Mouse (Mus musculus): ENCODE measurements around the gene Trmt1. TPM values are rescaled to one million over a fixed set of nuclear protein-coding genes. Genes with fewer than 3 reads are reported as not detected.

Gene Trmt1
- 100 to 1,000 TPM in 1 of 2 experiments, 10 to 100 TPM in 1; 95.2 to 115 TPM for total RNA-seq (2021)

DNA sequence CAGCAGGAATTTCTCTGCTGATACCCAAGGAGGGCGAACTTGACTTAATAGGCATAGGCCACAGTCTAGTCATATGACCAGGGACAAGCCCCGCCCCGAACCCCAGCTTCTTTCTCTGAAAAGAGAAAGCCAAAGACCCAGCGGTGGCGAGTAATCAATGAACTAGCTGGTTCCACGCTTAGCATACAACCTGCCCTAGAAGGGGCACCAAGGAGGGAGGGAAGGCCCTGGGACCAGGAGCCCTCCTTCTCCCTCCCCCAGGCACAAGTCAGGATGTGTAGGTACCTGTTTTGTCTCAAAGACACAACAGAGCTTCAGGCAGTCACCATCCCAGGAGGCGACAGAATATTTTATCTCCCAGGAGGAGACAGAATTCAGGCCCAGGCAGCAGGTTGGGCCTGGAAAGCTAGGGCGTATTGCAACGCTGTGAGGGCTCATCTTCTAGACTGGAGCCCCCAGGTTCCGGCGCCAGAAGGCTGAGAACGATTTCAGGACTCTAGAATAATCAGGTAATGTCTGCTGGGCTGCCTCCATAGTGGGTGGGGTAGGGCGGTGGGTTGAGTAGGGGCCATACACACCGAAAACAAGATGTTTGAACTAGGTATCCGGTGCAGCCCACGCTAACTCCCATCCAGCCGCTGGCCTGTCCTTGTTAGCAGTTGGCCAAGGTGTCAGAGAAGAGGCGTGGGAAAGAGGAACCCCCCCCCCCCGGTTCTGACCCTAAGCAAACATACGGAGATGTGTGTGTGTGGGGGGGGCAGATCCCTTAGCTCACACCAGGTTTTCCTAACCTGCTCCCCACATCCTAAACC is at the start of gene Trmt1:
TSS of gene Trmt1 (plus strand) at position 117 of the 812 bp plus-strand sequence.
- DNase-seq = no peak

DNA sequence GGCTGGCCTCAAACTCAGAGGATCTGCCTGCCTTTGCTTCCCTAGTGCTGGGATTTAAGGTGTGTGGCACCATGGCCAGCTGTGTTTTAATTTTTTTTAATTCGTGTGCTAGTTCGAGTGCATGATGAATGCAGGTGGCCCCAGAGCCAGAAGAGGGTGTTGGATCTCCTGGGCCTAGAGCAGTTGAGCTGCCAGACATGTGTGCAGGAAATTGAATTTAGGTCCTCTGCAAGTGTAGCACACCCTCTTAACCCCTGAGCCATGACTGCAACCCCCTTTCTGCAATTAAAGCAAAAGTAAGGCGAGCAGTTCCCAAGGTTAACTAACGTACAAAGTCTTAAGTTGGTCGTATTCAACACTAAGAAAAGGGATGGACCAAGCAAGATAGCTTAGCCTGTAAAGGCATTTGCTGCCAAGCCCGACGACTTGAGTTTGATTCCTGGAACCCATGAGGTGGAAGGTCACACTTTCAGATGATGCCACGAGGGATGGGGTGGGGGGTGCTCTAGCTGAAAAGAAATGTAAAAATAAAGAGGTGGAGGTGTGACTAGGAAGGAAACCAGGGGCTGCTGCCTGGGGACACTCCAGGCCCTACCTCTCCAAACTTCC is 48.1 kb upstream of the Trmt1 start:
- DNase-seq = no peak

DNA sequence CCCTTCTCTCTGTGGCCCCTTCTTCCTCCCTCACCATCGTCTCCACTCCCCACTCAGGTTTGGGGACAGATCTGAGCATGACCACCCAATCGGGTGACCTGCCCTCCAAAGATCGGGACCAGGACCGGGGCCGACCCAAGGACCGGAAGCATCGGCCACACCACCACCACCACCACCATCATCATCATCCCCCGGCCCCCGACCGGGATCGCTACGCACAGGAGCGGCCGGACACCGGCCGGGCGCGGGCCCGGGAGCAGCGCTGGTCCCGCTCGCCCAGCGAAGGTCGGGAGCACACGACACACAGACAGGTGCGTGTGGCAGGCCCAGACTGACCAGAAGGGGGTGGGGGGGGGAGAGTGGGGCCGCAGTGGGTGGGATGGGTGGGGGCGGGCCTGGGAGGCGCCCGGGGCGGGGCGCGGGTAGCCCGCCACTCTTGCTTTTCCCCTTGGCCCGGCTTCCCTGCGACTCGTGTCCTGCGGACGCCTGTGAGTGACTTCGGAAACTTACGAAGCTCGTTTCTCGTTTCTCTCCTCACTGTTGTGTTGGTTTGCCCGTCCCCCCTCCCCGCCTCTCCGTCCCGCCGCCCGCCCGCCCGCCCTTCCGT is 47.4 kb upstream of the Trmt1 start:
- no peak for DNase-seq

DNA sequence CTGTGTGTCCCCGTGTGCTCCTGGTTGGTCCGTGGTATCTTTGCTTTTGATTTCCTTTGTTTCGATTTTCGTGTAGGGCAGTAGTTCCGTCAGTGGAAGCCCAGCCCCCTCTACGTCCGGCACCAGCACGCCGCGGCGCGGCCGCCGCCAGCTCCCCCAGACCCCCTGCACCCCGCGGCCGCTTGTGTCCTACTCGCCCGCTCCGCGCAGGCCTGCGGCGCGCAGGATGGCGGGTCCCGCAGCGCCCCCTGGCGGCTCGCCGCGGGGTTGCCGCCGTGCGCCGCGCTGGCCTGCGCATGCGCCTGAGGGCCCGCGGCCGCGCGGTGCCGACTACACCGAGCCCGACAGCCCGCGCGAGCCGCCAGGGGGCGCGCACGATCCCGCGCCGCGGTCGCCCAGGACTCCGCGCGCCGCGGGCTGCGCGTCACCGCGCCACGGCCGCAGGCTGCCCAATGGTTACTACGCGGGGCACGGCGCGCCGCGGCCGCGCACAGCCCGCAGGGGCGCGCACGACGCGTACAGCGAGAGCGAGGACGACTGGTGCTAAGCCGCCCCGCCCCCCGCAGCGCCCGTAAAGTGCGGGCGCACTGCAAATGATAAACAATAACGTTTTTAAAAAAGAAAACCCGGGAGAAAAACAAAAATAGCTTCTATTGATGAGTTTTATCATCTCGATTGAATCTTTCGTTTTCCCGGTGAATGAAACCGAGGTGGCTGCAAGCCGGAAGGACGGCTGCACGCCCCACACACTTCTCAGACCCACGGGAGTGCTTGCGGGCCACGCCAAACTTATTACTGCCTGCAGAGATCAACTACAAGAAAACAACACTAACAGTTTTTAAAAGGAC is 46.7 kb upstream of the Trmt1 start:
- DNase-seq = peak; percentile 93

DNA sequence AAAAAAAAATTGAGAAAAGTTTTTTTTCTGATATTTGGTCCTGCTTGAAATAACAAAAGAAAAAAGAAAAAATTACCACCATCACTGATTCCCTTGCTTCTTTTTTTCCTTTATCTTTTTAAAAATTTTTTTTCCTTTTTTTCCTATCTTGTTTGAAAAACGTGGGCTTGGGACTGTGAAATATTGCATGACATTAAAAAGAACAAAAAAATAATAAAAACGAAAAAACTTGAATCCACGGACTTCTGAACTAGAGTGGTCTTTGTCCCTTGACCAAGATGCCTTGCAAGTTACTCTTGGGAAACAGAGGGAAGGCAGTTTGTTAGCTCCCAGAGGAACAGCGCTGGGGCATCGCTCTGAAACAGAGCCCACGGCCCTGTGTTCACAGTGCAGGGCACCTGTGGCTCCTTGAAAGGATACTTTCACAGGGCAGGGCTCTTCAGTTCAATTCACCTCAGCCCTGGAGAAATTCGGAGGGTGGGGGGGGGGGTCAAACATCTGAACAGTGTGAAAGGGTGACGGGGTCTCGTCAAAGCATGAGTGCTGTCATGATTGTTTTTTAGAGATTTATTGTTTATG is 46.0 kb upstream of the Trmt1 start:
- DNase-seq = no peak

DNA sequence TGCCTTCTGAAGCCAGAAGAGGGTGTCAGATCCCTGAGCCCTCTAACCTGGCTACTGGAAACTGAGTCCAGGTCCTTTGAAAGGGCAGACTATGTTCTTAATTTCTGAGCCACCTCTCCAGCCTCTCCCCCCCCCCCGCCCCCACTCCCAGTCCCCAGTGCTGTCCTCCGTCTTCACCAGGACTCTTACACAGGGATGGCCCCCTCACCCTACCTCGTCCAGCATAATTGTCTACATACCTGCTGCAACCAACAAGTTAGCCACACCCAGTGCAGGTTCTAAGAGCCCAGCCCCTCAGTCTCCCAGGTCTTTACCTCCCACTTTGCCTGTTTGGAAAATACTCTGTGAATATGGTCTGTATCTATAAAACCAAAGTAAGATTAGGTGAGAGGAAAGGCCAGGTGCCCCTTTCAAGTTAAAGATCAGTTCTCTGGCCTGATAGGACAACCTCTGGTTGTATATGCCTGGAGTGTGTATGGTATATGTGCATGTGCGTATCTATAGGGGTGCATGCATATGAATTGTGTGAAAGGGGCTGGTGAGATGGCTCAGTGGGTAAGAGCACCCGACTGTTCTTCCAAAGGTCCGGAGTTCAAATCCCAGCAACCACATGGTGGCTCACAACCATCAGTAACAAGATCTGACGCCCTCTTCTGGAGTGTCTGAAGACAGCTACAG is 45.4 kb upstream of the Trmt1 start:
- DNase-seq = no peak

DNA sequence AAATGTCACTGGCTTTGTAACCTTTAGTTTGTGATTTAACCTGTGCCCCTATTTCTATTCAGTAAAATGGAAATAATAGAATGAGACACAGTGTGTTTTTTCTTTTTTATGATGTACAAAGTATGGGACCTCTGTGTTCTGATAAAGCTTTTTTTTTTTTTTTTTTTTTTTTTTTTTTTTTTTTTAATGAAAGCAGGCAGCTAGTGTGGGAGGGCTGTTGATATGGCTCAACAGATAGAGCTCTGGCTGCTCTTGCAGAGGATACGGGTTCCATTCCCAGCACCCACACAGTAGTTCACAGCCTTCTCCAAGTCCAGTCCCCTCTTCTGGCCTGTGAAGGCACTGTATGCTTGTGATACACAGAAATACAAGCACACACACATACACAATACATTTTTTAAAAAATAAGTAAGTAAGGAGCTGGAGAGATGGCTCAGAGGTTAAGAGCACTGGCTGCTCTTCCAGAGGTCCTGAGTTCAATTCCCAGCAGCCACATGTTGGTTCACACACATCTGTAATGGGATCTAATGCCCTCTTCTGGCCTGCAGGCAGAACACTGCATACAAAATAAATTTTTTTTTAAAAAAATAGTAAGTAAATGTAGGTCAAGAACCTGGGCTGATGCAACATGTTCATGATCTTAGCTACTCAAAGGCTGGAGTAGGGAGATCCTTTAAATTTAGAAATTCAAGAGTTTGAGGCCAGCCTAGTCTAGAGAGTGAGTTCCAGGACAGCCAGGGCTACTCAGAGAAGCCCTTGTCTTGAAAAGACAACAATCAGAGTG is 44.3 kb upstream of the Trmt1 start:
- no peak for DNase-seq

DNA sequence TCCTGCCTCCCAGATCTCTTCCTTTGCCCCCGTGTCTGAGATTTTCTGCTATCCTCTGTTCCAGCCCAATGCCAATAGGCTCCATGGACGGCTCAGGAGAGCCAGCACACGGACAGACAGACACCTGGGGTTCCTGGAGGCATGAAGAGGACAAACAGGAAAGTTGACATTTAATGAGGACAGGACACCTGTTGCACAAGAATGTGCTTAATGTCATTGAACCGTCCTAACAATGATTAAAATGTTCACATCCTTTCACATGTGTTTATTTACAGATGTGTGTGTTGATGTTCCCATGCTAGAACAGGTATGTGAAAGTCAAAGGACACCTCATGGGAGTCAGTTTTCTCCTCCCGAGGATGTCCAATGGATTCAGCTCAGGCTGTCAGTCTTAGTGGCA is 43.1 kb upstream of the Trmt1 start:
- no peak for DNase-seq

DNA sequence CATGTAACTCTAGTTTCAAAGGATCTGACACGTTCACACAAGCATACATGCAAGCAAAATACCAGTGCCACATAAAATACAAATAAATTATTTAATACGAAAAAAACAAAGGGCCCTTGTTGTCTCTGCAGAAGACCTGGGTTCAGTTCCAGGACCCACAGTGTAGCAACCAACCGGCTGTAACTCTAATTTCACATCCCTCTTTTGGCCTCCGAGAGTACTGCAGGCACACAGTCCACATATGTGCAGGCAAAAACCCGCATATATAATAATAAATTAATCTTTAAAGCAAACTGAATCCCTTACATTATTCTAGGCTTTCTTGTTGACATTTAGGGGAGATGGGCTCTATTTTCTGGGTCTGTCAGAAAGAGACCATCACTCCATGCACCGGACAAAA is 39.3 kb upstream of the Trmt1 start:
- no peak for DNase-seq

DNA sequence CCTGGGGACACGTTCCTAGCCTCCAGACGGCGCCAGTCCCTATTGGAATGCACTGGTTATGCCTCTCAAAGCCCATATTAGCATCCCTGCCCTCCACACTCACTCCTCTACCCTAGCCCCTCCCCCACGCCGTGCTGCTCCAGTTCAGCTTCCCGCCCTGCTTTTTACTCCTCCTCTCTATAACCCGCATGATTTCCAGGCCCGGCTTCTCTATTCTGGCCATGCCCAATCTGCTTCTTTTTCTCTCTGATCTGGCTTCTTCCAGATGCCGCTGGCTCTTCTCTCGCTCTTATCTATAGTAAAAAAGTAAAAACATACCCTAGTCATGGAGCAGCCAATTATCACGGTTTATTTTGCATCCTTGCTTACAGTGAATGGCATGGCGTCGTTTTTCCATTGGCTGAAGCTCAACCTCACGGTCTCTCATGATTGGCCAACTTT is 38.6 kb upstream of the Trmt1 start:
- no peak for DNase-seq

DNA sequence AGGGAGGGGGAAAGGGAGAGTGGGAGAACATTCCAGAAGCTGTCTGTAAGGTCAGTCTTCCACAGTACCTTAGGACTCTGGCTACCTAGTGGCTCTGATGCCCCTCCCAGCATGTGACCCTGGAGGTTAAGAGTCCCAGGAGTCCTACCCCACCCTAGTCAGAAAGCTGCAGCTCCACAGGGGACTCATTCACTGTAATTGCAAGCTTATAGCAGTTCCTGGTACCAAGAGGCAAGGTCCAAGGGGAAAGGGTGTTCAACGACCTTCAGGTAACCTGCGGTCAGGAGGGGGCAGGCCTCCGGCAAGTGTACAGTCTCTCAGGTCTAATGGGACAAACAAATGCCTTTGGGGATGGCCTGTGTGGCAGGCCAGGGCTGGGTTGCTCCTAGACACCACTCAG is 35.9 kb upstream of the Trmt1 start:
- no peak for DNase-seq

DNA sequence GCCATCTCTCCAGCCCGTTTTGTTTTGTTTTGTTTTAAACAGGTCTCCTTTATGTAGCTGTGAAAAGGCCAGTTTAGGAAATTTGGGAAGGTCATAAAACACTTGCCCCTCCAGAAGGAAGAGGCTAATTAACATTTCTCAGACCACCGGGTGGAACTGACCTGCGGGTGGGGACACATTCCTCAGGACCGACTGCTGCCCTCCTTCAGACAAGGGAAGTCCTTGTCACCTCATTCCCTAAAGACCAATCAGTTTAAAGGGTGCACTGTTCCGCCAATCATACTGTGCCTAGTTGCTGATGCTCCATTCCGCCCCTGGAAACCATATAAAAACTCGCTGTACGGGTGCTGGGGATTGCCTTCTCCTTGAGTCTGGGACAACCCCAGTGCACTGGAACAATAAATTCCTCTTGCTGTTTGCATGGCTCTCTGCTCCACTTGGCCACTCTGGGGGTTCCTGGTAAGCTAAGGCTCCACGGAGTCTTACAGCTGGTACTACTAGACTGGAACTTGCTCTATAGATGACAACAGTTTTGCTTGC is 32.9 kb upstream of the Trmt1 start:
- DNase-seq = no peak

DNA sequence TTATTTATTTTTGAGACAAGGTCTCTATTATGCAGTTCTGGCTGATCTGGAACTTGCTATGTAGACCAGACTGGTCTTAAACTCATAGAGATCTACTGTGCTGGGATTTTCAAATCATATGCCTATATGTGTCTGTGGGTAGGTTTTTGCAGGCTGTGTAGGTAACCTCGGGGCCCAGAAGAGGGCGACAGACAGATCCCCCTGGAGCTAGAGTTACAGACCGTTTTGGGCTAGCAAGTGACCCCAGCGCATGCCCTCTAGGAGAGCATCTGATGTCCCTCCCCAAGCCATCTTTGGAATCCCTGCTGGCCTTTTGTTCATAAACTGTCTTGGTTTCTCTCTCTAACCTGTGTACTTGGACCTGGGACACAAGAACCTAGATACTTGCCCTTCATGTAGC is 31.5 kb upstream of the Trmt1 start:
- DNase-seq = no peak

DNA sequence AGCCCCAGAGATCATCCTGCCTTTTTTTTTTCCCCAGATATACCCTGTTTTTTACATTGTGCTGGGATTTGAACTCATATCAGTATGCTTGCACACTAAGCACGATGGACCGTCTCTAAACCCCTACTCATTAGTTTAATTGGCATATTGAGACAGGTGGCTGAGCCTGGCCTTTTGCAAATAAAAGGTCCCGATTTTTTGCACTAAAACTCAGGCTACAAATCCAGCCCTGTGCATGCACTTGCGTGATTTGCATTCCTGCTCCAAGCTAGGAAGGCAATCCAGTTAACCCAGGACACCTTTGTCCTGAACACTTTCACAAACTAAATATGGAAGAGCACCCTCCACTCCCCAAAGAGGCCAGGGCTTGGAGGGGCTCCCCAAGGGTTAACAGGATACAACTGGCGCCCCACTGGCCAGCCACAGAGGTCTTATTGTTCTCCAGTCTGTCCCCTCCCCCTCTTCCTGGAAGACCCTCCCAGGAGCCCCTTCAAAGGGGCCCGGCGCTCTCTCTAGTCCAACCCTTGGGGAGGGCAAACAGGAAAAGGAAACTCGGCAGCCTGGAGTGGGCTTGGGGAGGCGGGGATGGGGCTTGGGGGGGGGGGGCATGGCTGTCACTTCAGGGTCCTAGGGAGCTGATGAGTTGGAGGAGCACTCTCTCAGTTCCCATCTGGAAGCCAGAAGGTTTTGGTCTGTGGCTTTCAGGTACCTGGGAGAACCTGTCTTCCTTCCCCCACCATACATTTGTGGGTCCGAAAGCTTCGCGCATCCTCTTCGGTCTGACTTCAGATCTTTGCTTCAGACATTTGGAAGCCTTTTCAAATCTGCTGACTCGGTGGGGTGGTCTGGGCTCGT is 30.5 kb upstream of the Trmt1 start:
- DNase-seq = no peak

DNA sequence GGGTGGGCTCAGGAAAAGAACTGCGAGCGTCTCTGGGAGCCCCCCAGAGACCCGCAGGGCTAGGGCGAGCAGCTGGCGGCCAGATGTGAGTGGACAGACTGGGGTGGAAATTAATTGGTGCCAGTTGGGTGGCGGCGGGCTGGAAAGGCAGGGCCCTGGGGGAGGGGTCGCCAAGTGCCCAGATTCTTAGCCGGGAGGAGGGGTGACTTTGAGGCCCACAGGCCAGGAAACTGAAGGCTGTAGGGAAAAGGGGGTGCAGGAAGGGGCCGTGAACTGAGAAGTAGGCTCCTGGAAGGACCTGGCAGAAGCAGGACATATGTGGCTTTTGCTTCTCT is 29.9 kb upstream of the Trmt1 start:
- no peak for DNase-seq

DNA sequence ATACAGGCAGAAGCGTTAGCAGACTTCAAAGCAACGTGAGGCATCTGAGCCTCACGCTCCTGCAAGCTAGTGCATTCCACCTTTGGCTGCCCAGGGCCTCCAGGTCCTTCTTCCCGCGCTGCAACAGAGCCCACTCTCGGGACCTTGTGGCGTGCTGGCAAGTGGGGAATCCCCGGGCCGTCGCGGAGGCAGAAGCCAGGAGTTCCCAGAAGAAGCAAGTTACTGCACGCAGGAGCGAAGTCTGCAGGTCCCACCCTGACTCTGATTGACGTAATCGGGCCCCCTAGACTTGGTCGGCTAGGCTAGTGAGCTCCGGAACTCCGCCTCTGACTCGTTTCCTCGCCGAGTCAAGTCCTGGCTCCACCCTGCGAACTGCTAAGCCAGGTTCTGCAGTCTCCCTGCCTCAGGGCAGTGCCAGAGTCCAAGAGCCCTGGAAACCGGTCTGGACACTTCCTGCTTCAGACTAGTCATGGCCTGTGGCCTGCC is 29.4 kb upstream of the Trmt1 start:
- no peak for DNase-seq

DNA sequence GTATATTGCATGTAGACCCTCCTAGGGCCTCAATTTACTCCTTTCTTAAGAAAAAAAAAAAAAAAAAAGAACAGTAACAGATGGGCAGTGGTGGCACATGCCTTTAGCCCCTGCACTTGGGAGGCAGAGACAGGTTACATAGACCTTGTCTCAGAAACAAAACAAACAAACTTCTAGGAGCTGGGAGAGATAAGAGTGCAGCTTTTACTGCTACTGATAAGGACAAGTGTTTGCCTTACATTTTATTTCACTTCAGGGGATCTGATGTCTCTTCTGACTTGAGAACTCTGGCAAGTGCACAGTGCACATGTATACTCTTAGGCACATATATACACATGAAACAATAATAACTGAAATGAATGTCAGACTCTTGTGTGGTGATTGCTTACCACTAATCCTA is 28.9 kb upstream of the Trmt1 start:
- no peak for DNase-seq

DNA sequence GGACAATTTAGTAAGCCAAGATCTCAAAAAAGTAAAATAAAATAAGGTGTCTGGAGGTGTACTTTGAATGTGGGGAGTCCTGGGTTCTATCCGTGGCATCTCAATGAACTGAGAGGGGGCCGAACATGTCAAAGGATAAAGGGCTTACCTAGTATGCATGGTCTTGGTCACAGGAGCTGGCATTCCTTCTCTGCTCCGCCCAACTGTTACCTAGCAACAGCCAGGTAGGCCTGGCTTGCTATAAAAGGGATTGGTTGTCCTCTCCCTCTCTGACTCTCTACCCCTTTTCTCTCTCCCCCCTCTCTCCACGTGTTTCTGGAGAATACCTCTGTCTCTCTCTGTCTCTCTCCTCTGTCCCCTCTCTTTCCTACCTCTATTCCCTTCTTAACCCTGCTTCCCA is 28.4 kb upstream of the Trmt1 start:
- DNase-seq = no peak

DNA sequence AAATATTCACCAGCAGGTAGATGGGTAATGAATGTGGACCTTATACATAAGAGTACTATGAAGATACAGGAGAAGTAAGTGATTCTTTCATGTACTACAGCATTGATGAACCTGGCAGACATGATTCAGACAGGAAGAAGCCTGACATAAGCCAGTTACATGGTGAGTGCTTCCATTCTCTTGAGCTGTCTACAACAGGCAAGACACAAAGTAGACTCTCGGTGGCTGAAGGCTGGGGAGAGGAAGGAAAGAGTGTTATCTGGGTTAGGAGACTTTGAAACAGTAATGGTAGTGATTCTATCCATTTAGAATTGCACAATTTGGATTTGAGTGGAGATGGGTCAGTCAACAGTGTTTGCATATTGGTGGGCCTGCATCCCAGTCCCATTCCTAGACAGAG is 27.2 kb upstream of the Trmt1 start:
- no peak for DNase-seq

All from layer of hippocampus, postnatal 36 days (tissue).